Mouse (Mus musculus) thymus, adult 2 months (tissue): ENCODE measurements around the gene Bbs9. TPM values are rescaled to one million over a fixed set of nuclear protein-coding genes. Genes with fewer than 3 reads are reported as not detected.

Experiments used
- DNase-seq: peaks from one replicate; pipeline ENCODE4 v3.0.0; 2021
- H3K27ac ChIP-seq: fragments of 200-500 bp; 2 replicates; pipeline ENCODE4 v1.5.1; 2012; ENCODE audit warnings: low read length, control low read depth; ENCODE audit not compliant: control insufficient read depth, insufficient read depth
- H3K27me3 ChIP-seq: fragments of 200-500 bp; 2 replicates; pipeline ENCODE4 v1.6.1; 2012; ENCODE audit warnings: mild to moderate bottlenecking, low read length, moderate library complexity, mixed read lengths; ENCODE audit not compliant: control insufficient read depth, insufficient read depth
- H3K36me3 ChIP-seq: fragments of 200-500 bp; 2 replicates; pipeline ENCODE4 v1.6.1; 2012; ENCODE audit warnings: mild to moderate bottlenecking, low read length, moderate library complexity; ENCODE audit not compliant: control insufficient read depth, insufficient read depth
- H3K4me1 ChIP-seq: fragments of 200-500 bp; replicated peaks from 2 replicates; pipeline ENCODE4 v1.6.1; 2012; ENCODE audit warnings: low read length; ENCODE audit not compliant: control insufficient read depth, insufficient read depth
- H3K4me3 ChIP-seq: fragments of 200-500 bp; 2 replicates; pipeline ENCODE4 v1.5.1; 2012; ENCODE audit warnings: mild to moderate bottlenecking, low read length, control low read depth, moderate library complexity; ENCODE audit not compliant: control insufficient read depth, insufficient read depth
- CTCF ChIP-seq: fragments of 200-500 bp; IDR thresholded peaks from 2 replicates; pipeline ENCODE4 v1.5.1; 2012; ENCODE audit warnings: mild to moderate bottlenecking, control low read depth, low read length, moderate library complexity, borderline replicate concordance; ENCODE audit not compliant: control insufficient read depth, poor library complexity, insufficient read depth; ENCODE audit errors: extremely low read depth
- POLR2A ChIP-seq: fragments of 200-500 bp; IDR thresholded peaks from 2 replicates; pipeline ENCODE4 v1.6.1; 2012; ENCODE audit warnings: mild to moderate bottlenecking, low read length, control low read depth, moderate library complexity; ENCODE audit not compliant: control insufficient read depth, poor library complexity, insufficient read depth; ENCODE audit errors: extremely low read depth
- WGBS: fragments of 180-500 bp; shearing (Covaris S2); methylation state at CpG from one replicate; pipeline ENCODE4 v1.1.7; 2018; 5-methylcytosine and 5-hydroxymethylcytosine counted together
- polyA plus RNA-seq: library from polyadenylated mRNA; depleted of rRNA; stranded (reverse); fragments of >200 nt; gene quantifications from 2 replicates; pipeline ENCODE4 v1.2.3, GENCODE M21; 2012

Bbs9 gene
- polyA plus RNA-seq, 1 experiment = 21.4 TPM

DNA sequence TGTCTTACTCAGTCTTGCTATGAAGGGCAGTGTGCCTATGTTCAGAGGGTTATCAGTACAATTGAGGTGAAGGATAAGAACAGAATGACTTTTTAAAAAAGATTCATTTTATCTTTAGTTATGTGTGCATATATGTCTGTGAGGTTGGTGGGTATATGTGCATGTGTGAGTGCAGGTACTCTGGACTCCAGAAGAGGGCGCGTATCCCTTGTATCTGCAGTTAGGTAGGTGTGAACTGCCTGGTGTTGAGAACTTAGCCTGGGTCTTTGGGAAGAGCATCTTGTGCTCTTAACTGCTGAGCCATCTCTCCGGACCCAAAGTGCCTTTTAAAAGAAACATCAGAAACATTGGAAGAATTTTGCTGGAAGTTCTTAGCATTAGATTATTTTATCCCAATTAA lies 172.6 kb downstream of the Bbs9 start:
- 100% methylated on average over 3 of the region's 3 CpGs for WGBS
- TF ChIP-seq CTCF = no peak
- no peak for TF ChIP-seq POLR2A
- no peaks in the 10 kb centered on the region for H3K27me3 ChIP-seq
- no peaks in the 10 kb centered on the region for H3K36me3 ChIP-seq
- H3K27ac ChIP-seq = no peak overlapping the region
- H3K4me1 ChIP-seq = peaks cover 10% of the 10 kb centered on the region
- DNase-seq = no peak
- no peak overlapping the region for H3K4me3 ChIP-seq

DNA sequence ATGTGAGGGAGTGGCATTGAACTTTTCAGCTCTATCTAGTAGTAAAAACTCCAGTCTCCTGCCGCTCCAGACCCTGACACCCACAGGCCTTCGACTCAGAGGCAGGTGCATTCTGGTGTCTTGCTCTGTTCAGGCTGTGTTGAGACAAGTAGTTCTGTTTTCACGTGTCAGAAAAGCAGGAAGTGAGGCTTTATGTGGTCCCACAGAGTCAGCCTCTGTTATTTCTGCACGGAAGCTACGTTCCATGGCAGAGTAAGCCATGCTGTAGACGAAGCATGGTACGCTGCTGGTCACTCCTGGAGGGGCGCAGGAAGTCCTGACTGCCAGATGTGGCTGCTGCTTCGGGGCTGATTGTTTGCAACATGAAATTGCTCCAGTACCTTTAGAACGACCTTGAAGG lies 174.1 kb downstream of the Bbs9 start:
- WGBS = 8% methylated on average over 10 of the region's 10 CpGs
- Histone ChIP-seq H3K27me3 (no peaks in the 10 kb centered on the region), H3K36me3 (no peaks in the 10 kb centered on the region), H3K4me3 (no peak overlapping the region), H3K27ac (peak overlapping the region; percentile 45; the same call in 1 of the 2 replicates), H3K4me1 (peaks cover 16% of the 10 kb centered on the region)
- peak; percentile 31 for DNase-seq
- no peak for TF ChIP-seq CTCF
- no peak for TF ChIP-seq POLR2A

DNA sequence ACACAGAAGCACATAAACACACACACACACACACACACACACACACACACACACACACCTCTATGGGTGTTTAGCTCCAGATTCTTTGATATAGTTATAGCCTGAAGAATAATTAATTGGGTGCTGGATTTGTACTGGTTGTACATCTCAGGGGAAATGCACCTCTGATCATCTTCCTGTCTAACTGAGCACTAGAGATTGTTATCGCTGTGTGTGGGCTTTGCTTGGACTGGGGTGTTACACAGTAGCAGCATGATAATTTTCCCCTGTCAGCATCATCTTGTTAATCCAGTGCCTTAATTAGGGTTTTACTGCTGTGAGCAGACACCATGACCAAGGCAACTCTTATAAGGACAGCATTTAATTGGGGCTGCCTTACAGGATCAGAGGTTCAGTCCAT lies 175.3 kb downstream of the Bbs9 start:
- Histone ChIP-seq H3K27me3 (no peaks in the 10 kb centered on the region), H3K36me3 (no peaks in the 10 kb centered on the region), H3K4me3 (no peak overlapping the region), H3K4me1 (peaks cover 23% of the 10 kb centered on the region), H3K27ac (no peak overlapping the region)
- 61% methylated on average over 1 of the region's 1 CpGs for WGBS
- DNase-seq = no peak
- TF ChIP-seq POLR2A (no peak), CTCF (no peak)

DNA sequence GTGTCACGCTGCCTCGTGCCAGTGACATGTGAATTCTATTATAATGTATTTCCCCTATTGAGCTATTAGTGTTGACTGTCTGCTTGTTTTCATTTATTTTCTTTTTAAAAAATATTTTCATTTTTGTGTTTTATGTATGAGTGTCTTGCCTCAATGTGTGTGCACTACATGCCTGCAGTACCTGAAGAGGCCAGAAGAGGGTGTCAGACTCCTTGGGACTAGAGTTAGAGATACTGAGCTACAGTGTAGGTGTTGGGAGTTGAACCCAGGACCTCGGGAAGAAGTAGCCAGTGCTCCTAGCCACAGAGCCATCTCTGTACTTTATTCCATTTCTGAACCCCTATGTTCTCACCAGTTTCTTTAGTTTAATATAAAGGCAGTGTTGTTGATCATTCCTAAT lies 176.1 kb downstream of the Bbs9 start:
- Histone ChIP-seq H3K36me3 (no peaks in the 10 kb centered on the region), H3K4me3 (no peak overlapping the region), H3K27me3 (no peaks in the 10 kb centered on the region), H3K4me1 (peaks cover 27% of the 10 kb centered on the region), H3K27ac (no peak overlapping the region)
- DNase-seq = no peak
- WGBS = 98% methylated on average over 3 of the region's 3 CpGs
- no peak for TF ChIP-seq CTCF
- TF ChIP-seq POLR2A = no peak

DNA sequence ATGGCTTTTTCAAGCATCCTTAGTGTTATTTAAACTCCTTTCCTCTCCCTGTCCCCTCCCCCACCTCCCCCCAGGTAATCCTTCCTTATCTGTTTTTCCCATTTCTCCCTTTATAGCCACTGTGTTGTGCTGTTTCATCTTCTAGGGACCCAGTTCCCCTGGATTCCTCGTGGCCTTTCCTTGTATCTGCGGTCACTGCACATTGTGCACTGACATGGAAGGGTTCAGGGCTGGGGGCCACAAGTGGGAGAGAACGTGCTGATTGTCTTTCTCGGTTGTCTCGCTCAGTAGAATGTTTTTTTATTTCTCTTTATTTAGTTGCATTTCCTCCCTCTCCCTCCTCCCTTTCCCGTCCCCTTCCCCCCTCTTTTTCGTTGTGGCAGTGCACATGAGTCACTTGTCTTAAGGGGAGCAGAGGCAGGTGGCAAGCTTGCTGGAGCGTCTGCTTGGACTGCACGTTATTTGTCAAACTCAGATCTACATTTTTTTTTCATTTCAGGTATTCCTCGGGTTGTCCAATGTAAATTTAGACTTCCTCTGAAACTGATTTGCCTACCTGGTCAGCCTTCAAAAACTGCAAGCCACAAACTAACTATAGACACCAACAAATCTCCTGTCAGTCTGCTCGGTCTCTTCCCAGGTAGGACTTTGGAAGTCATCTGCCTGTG lies 179.3 kb downstream of the Bbs9 start:
- peaks cover 24% of the 10 kb centered on the region for H3K4me1 ChIP-seq
- H3K27me3 ChIP-seq = no peaks in the 10 kb centered on the region
- TF ChIP-seq CTCF = no peak
- no peak for TF ChIP-seq POLR2A
- 42% methylated on average over 11 of the region's 11 CpGs for WGBS
- DNase-seq = no peak
- H3K4me3 ChIP-seq = no peak overlapping the region
- H3K27ac ChIP-seq = no peak overlapping the region
- no peaks in the 10 kb centered on the region for H3K36me3 ChIP-seq

DNA sequence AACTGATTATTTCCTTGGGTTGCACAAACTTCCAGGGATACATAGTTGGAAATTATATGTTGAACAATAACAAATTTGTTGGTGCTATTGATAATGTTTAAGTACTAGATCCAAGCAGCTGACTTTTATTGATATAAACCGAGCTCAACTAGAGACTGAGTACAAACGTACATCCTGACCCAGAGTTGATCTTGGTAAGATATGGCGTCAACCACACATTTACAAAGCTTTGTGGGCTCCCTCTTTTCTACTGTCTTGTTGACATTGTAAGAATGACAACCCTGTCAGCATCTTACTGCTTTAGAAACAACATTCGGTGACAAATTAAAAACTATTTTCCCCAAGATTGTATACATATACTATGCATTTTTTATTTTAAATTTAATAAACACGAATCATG lies 181.7 kb downstream of the Bbs9 start:
- WGBS = 45% methylated on average over 5 of the region's 5 CpGs
- Histone ChIP-seq H3K27ac (no peak overlapping the region), H3K27me3 (no peaks in the 10 kb centered on the region), H3K4me3 (no peak overlapping the region), H3K4me1 (peaks cover 20% of the 10 kb centered on the region), H3K36me3 (no peaks in the 10 kb centered on the region)
- no peak for DNase-seq
- TF ChIP-seq POLR2A = no peak
- no peak for TF ChIP-seq CTCF

DNA sequence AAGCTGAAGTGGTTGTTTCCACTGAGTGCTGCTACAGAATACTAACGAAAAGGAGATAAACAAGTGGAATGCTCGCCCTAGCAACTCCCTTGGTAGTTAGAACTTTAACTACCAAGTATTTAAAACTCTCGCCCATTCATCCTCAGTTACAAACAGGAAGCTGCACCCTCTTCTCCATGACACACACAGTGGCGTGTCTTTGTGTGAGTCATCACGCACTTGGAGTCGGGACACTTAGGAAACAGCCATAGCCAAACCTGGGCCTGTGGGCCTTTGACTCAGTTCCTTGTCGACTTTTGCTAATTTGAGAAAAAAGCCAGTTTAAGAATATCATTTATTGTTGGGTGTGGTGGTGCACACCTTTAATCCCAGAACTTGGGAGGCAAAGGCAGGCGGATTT lies 189.6 kb downstream of the Bbs9 start:
- no peak for DNase-seq
- H3K27ac ChIP-seq = no peak overlapping the region
- no peaks in the 10 kb centered on the region for H3K27me3 ChIP-seq
- no peaks in the 10 kb centered on the region for H3K36me3 ChIP-seq
- no peak overlapping the region for H3K4me3 ChIP-seq
- no peaks in the 10 kb centered on the region for H3K4me1 ChIP-seq
- 95% methylated on average over 8 of the region's 8 CpGs for WGBS
- TF ChIP-seq CTCF (no peak), POLR2A (no peak)
